Mouse (Mus musculus) embryo, embryonic 10.5 days (tissue): ENCODE results near the gene Cdkal1.

ENCODE experiments used
- DNase-seq: peaks from one replicate; pipeline ENCODE4 v3.0.0-alpha.2; 2015; ENCODE audit warnings: low spot score

The Cdkal1 gene

DNA sequence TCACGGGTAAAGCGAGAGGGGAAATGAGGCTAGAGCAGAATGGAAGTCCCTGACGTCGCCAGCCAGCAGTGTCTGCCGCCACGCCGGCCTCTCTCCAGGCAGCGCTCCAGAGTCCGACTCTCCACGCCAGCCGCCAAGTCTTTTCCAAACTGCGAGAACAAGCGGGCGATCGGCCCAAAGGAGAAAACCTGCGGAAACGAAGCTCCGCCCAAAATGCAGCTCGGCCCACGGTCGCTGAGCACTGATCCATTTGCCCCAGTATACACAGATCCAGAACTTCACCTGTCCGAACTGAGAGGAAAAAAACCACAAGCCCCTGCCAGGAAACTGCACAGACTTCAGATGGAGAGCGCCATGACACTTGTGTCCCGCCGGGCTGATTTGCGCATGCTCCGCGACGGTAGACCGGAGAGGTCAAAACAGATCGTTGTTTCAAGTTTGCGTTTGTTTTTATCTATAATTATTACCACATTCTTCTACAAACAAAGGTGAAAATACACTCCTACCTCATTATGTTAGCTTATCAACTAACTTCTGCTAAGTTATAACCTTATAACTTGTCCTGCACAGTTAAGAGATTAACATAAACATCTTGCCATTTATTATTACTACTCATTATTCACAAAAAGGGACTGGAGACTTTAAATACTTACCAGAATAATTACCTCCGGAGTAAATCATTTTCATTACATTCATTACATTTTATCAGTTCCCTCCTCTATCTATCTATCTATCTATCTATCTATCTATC lies at the start of gene Cdkal1:
Gene Cdkal1 (minus strand): TSS at position 394 of the 751 bp plus-strand sequence.
- DNase-seq, result peak; percentile 90

DNA sequence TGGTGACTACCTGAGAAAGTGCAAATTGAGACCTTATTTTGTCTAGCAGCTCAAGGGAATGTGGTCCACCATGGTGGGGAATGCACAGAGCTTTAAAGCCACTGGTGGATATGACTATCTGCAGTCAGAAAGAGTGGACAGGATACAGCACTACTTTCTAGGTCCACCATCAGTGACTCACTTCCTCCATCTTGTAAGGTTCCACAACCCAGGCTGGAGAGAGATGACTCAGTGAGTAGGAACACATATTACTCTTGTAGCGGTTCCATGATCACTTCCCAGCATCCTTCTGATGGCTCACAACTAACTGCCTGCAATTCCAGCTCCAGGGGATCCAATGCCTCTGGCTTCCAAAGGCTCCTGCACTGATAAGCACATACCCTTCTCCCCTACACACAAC lies 47.9 kb upstream of the Cdkal1 start:
- no peak for DNase-seq

DNA sequence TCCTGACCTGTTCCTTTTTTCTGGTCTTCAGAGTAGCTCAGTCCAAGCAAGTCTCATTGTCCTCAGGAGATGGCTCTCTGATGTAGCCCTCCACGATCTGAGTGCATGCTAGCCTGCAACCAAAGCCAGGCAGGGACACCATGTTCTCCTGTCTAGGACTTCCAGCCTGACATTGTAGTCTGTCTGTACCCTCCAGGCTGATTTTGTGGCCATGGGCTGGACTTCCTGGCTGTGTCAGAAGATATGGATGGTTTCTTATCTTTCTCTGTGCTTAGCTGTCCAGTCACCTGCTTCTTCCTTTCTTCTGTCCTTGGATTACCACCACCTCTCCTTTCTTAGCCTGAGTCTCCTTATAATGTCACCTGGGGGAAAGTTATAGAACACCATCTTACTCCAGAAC lies 47.2 kb upstream of the Cdkal1 start:
- no peak for DNase-seq

DNA sequence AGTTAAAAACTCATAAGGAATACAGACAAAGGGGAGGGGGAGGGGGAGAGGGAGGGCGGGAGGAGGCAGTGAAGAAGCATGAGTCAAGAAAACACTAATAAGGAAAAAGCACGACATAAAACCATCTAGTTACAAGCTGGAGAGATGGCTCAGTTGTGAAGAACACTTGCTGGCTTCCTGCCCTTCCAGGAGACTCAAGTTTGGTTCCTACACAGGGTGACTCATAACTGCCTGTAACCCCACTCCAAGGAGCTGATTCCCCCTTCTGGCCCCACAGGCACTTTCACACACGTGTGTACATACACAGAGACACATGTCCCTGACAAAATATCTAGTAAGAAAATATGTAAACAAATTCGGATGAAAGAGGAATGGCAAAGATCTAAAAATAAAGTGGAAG lies 46.2 kb upstream of the Cdkal1 start:
- no peak for DNase-seq

DNA sequence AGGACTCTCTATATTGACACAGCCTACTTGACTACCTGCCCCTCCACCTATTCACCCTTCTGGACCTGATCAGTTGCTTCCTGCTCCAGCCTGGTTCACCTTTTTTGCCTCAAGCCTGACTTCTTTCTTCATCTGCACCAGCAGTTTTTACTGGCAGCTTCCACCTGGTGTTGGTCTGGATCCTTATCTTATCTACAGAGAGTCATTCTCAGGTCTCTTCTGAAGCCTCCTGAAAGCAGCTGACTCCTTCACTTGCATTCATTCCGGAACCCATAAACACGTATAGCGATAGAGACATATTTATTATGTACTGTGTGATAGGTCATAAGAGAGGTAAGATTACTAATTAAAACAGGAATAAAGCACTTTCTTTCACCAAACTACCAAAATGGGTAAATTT lies 11.3 kb upstream of the Cdkal1 start:
- DNase-seq, result no peak

DNA sequence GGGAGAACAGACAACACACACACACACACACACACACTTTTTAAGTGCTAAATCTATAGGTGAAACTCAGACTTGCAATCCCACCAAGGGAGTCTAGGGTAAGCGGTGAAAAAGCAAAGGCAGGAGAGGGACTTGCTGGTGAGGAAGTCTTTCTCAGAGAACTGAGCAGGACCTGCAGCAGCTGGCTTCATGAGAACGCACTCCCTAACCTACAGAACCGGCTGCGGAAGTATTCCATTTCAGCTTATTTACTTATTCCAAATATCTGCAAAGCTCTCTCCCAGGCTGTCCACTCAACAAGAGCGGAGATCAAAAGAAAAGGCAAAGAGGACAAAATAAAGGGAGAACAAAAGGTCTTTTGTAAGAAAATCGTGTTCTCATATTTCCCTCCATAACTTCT lies 8.9 kb upstream of the Cdkal1 start:
- peak; percentile 42 for DNase-seq

DNA sequence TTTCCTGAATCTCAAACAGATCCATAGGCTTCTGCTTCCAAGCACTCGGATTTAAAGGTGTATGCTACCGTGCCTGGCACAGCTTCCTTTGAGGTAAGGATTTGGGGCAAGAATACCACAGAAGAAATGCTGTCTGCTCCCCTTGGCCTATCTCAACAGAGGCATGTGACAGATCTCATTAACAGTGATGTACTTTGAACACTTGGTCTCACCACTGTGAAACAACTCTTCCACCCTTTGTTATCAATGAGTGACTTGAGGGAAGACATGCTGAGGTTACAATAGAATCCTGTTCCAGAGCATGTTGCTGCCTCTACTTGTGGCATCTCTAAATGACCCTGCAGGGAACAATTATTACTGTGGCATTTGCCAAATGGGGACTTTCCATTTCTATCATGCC lies 4.6 kb upstream of the Cdkal1 start:
- no peak for DNase-seq

DNA sequence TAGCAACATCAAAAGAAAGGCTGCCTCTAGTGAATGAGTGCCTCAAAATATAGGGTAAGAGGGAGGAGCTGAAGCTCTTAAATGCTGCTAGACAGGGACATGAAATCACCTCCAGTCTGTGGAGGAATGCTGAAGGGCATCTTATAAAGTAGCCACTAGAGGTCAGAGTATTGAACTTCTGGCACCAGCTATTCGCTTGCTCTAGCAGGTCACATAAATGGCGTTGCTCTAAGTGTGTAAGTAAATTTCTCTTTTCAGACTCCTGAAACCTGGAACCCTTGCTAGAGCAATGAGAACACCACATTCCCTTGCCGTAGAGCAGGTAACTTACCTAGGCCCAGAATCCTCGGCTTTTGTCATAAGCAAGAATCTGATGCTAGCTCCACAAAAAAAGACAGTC lies 2.0 kb upstream of the Cdkal1 start:
- peak; percentile 78 for DNase-seq

DNA sequence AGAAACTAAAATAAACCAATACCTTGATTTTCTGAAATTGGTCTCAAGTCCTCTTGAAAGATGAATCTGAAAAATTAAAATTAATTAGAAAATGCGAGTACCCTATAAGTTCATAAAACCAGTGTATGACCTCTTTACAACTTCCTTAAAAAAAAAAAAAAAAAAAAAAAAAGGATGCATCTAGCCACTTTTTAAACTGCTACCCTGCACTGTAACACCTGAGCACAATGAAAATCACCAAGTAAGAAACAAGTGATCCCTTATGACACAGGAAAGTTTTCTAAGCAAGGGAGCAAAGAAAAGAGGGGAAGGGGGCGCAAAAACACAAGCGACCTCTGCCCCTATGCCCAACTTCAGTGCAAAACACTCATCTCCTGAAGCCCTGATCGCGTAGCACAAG lies 598 bp downstream of the Cdkal1 start:
- no peak for DNase-seq

DNA sequence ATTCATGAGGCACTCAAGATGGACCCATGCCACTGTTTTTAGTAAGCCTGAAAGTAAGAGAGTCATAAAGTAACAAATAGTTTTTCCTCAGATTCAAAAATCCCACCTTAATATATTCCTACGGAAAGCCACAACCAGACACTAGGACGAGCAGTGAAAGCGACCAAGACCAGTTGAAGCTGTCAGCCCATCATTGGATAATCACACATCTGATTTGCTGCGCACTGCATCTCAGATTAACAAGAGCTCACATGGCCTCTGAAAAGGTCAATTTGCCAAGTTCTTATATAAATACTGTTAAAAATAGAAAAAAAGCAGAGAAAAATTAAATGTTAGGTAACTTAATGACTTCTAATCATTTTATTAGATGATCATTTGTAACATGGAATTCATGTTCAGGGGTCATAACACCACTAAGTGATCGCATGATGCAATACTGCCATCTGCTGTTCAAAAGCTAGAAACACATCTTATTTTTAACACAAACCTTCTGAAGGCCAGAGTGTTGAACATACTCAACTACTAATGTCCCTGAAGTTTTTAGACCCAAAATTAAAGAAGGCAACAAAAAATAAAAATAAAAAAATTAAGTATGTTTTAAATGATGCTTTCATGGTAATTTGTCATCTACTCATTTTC lies 16.9 kb downstream of the Cdkal1 start:
- DNase-seq, result peak; percentile 78

DNA sequence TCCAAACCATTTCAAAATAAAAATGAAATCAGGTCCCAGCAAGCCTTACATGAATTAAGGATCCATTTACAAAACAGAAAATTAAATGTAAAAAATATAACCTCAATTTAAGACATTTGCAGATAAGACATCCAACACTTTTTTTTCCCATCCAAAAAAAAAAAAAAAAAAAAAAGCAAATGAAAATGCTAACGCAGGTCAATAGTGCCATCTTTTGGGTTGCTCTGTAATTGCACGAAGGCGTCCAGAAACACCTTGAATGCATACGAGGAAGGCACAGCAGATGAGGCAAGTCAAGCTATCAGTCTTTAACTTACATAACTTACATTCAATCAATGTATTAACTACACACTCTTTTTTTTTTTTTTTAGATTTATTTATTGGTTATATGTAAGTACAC lies 20.3 kb downstream of the Cdkal1 start:
- peak; percentile 76 for DNase-seq

DNA sequence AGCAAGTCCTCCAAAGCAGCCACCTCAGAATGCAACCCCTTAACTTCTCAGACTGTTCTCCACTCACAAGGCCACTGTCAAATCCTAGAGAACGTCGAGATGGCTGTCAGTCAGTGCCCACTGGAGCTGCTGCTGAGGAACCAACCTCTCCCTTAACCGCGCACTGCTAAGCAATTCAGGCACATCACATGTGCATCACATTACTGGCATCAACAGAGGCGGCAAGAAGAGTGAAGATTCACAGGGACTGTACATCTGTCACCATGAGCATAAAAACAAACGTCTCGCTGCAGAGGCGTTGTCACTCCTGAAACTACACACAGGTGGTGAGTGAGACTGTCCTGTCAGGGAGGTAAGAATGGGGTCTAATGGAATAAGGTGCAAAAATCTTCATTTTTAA lies 21.7 kb downstream of the Cdkal1 start:
- no peak for DNase-seq

DNA sequence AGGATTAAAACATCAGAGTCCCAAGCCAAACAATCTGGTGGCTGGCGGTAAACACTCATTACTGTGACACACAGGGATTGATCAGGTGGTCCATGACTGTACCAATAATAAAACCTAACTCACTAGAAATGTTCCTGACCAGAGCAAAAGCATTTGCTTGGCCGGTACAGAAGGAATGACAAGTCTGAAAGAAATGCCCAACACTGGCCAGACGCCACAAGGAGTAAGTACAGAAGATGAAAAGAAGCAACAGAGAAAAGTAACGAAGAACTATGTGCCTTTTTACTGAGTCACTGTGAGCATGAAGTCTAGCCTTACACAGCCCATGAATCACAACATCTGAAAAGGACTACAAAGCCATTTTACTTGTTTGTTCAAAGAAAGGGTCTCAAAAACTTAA lies 24.3 kb downstream of the Cdkal1 start:
- DNase-seq, result no peak

DNA sequence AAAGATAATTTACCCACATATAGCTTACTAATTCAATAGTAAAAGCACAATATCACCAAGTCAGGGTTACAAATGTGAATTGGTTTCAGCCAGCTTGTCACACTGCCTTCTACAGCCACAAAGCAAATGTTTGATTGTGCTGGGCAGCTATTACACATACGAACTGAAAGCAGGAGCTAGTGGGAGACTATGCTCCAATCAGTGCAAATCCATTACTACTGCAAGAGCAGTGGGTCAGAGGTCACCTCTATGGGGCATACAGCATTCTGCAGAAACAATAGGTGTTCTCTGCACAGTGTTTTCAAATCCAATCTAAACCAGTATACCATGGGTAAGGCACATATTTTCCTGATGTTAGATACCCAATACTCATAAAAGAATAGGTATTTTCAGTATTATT lies 27.4 kb downstream of the Cdkal1 start:
- peak; percentile 24 for DNase-seq

DNA sequence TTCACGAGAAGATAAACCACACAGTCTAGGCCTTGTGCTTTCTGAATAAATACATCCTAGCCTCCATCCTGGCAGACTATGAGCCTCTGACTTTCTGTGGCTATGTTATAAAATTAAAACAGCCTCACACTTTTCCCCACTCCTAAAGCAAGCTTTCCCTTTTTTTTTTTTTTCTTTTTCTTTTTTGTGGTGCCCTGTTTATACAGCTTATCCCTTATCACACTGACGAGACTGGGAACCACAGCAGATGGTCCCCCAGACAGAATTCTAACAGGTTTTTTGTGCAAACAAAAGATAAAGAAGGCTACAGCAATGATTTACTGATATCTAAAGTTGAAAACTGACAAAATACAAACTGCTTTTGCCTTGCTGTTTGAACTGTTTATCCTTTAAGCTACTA lies 29.0 kb downstream of the Cdkal1 start:
- no peak for DNase-seq

DNA sequence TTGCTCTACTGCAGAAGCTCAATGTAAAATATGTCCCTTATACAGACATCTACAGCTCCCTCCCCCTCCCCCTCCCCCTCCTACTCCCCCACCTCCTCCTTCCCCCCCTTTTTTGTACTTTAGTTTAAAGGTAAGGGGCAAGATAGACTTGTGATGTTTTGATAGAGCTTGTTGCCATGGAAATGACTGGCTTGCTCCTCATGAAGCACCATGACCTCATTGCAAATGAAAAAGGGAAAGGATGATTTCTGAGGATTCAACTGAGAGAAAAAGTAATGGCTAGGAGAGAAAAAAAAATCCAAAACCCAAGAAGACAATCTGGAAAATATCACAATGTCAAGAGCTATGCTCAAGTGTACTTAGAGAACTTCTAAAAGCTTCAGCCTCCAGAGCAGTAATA lies 29.4 kb downstream of the Cdkal1 start:
- DNase-seq, result peak; percentile 28

DNA sequence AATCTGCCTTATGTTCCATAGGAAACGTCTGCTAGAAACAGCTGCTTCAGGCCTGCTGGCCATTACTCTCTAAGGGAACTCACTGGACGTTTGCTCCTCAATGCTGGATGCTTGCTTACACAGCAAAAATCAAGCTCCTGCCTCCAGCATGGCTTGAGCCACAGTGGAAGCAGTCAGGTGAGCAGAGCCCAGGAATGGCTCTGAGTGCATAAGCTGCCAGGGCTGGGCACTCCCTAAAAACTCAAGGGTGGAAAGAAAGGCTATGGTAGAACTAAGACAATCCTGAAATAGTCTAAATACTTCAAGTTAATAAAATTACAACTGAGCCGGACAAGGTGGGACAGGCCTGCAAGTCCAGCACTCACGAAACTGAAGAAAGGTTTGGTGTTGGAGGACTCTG lies 30.7 kb downstream of the Cdkal1 start:
- DNase-seq, result no peak

DNA sequence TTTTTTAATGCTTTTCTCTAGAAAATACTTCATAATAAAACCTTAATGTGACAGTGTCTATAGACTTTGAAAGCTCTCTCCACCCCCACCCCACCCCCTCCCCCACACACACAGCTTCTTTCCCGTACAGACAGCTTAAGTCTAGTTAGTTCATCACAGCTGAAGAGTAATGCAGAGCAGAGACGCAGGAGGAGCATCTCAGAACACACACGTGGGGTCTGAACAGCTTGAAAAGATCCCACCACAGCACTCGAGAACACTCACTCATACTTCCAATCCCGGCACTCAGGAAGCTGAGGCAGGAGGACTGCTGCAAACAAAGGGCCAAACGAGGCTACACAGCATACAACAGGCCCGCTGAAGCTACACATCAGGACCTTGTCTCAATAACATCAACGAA lies 31.1 kb downstream of the Cdkal1 start:
- DNase-seq, result no peak

DNA sequence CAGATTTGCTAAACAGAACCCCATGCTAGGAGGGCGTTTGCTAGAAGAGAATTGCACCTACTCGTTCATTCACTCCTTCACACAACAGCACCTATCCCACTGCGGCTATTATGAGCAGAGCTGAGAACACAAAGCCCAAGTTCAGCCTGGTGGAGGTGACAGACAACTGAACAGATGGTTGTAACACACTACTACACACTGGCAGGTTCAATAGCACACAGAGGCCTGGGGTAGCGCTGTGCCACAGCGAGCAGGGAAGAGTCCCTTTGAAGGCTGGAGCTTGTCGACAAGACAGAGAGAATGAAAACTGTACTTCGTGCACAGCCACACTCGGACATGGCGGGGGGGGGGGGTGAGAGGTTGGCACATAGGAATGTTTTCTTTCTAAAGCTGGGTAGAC lies 31.6 kb downstream of the Cdkal1 start:
- peak; percentile 28 for DNase-seq

DNA sequence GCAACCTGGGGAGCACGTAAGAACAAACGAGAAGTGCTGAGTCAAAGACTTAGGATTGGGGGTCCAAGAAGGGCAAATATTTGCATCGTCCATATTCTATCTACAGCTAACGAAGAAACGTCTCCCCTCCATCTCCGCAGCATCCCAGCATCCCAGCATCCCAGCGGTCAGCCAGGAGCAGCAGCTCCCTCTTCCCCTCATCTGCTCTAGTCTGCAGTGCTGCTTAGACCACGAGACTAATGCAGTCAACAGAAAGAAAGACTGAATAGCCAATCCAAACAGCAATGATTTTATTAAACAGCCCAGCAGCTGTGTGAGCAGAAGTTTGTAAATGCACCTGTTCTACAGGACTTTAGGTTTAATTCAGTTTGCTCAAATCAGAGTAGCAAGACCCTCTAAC lies 32.0 kb downstream of the Cdkal1 start:
- DNase-seq, result no peak

DNA sequence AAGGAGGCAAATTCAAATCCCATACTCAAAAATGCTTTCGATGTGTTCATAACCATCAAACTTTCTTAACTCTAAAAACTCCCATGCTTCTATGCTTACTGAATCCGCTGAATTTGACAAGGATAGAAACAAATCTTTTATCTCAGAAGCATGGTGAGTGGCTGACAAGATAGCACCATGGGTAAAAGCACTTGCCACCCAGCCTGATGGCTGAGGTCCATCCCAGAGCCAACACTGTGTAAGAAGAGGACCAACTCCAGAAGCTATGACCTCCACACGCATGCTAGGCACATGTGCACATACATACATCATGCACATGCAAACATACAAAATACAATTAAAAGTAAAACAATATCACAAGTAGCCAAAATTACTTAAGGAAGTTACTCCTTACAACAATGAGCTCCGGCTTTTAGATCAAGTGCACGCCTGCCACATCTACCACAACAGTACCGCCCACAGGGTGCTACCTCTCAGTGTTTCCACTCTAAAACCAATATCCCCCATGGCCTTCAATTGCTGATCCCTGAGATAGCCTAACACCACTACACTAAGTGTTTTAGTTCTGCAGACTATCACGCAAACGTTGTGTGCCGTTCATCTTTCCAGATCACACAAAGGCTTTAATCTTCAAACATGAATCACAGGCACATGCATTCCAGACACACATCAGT lies 35.4 kb downstream of the Cdkal1 start:
- DNase-seq, result no peak

DNA sequence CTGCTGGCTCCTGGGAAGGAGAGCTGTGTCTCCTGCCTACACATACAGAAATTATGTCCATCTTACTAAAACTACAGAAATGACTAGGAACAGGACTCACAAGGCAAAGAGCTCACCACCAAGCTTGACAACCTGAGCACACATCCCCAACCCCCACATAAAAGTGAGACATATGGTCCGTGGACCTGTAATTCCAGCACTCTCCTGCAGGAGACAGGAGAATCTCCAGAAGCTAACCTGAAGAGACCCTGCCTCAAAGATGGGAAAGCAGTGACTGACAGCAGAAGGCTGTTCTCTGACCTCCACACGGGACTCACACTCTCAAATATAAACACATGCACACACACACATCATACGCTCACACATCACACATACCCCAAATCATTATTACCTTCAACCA lies 36.3 kb downstream of the Cdkal1 start:
- no peak for DNase-seq

DNA sequence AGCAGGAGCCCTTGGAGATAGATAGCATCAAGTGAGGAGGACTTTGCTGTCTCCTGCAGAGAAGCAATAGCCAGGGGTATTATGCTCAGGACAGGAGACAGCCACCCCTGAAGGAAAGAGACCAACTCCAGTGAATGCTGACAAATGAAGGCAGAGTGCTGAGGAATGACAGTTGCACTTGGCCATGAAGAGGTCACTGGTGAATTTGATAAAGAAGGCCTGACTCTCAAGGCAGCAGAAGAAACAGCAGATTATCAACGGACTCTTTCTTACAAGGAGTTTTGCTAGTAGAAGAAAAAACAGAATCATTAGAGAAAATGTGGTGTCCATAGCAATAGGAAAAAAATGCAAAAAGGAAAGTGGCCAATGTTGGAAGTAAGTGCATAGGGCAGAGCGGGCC lies 37.2 kb downstream of the Cdkal1 start:
- no peak for DNase-seq

DNA sequence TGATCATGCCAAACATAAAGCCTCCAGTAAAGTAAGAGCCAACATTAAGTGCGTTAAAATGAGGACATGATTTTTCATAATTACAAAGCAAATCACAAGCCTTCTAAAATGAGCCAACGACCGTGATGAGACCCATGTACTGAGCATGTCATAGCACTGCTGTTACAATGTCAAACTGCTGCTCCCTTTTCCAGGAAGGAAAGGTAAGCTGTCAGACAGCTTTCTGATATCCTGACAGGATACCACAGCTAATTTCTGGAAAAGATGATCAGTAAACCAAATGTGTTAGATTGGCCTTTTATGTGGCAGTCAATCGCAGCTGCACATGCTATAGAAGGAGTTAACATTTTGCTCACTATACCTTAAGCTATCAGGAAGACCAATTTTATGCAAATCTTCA lies 44.7 kb downstream of the Cdkal1 start:
- no peak for DNase-seq
